Mouse (Mus musculus): ENCODE results near the gene A730061H03Rik. TPM values are rescaled to one million over a fixed set of nuclear protein-coding genes. Genes with fewer than 3 reads are reported as not detected.

Gene A730061H03Rik
- polyA plus RNA-seq, 1 experiment from 2014 or later: 0.74 TPM

GRCm38 (mm10) chr14:55561860-55562259 is 1.7 kb upstream of the A730061H03Rik start:
- H3K27ac ChIP-seq: no peak overlapping the region
- H3K4me1 ChIP-seq: peaks cover 17% of the 10 kb centered on the region
- H3K4me3 ChIP-seq: peak overlapping the region; percentile 70; the same call in 1 of the 2 replicates
- H3K4me2 ChIP-seq: peak overlapping the region; percentile 80
- H3K27me3 ChIP-seq: no peaks in the 10 kb centered on the region
- ATAC-seq (ENCODE audit: insufficient number of reproducible peaks, insufficient read depth, low FRiP score, low TSS enrichment, low read depth): no peak
- H3K36me3 ChIP-seq: peaks cover 36% of the 10 kb centered on the region
- H3K9me3 ChIP-seq: no peaks in the 10 kb centered on the region
- peak overlapping the region; percentile 75; the same call in 1 of the 2 replicates for H3K9ac ChIP-seq
- 72% methylated on average over 10 of the region's 10 CpGs for WGBS

- Histone ChIP-seq H3K4me3 (peak within 1 kb of the TSS; percentile 70), H3K27me3 (no peaks in the 10 kb centered on the region), H3K36me3 (peaks cover 16% of the 10 kb centered on the region), H3K9ac (peak within 1 kb of the TSS; percentile 88), H3K27ac (peak within 1 kb of the TSS; percentile 97), H3K4me2 (peak within 1 kb of the TSS; percentile 80), H3K9me3 (no peaks in the 10 kb centered on the region), H3K4me1 (peaks cover 18% of the 10 kb centered on the region)
- WGBS: under 1% methylated on average over 27 of the region's 27 CpGs
- peak; percentile 61 for ATAC-seq (ENCODE audit: insufficient number of reproducible peaks, insufficient read depth, low FRiP score, low TSS enrichment, low read depth)
Measured at GRCm38 (mm10) chr14:55559799-55560201, 406 bp downstream of the A730061H03Rik start, which contains the start of gene Dcaf11. Dcaf11 (plus strand) TSS chr14:55560006.

- peaks cover 18% of the 10 kb centered on the region for H3K4me1 ChIP-seq
- peak overlapping the region; percentile 80 for H3K4me2 ChIP-seq
- no peaks in the 10 kb centered on the region for H3K27me3 ChIP-seq
- no peak overlapping the region for H3K27ac ChIP-seq
- H3K4me3 ChIP-seq: peak overlapping the region; percentile 70
- H3K9me3 ChIP-seq: no peaks in the 10 kb centered on the region
- H3K9ac ChIP-seq: no peak overlapping the region
- ATAC-seq (ENCODE audit: insufficient number of reproducible peaks, insufficient read depth, low FRiP score, low TSS enrichment, low read depth): no peak
- 52% methylated on average over 6 of the region's 6 CpGs for WGBS
- peaks cover 7% of the 10 kb centered on the region for H3K36me3 ChIP-seq
Measured at GRCm38 (mm10) chr14:55558740-55559448, 1.3 kb downstream of the A730061H03Rik start.

GRCm38 (mm10) chr14:55557587-55557986 is 2.6 kb downstream of the A730061H03Rik start:
- no peak overlapping the region for H3K4me2 ChIP-seq
- no peak for ATAC-seq (ENCODE audit: insufficient number of reproducible peaks, insufficient read depth, low FRiP score, low TSS enrichment, low read depth)
- H3K9me3 ChIP-seq: no peaks in the 10 kb centered on the region
- no peak overlapping the region for H3K9ac ChIP-seq
- WGBS: 91% methylated on average over 3 of the region's 3 CpGs
- peaks cover 18% of the 10 kb centered on the region for H3K4me1 ChIP-seq
- H3K27me3 ChIP-seq: no peaks in the 10 kb centered on the region
- H3K27ac ChIP-seq: no peak overlapping the region
- no peaks in the 10 kb centered on the region for H3K36me3 ChIP-seq
- no peak overlapping the region for H3K4me3 ChIP-seq

- WGBS: 31% methylated on average over 5 of the region's 5 CpGs
- Histone ChIP-seq H3K4me1 (peaks cover 15% of the 10 kb centered on the region), H3K4me3 (no peak overlapping the region), H3K27me3 (no peaks in the 10 kb centered on the region), H3K27ac (no peak overlapping the region), H3K9ac (no peak overlapping the region), H3K9me3 (no peaks in the 10 kb centered on the region), H3K4me2 (no peak overlapping the region), H3K36me3 (no peaks in the 10 kb centered on the region)
- no peak for ATAC-seq (ENCODE audit: insufficient number of reproducible peaks, insufficient read depth, low FRiP score, low TSS enrichment, low read depth)
Measured at GRCm38 (mm10) chr14:55557003-55557402, 3.2 kb downstream of the A730061H03Rik start.

- Histone ChIP-seq H3K27me3 (no peaks in the 10 kb centered on the region), H3K36me3 (no peaks in the 10 kb centered on the region), H3K27ac (no peak overlapping the region), H3K9ac (no peak overlapping the region), H3K4me2 (no peak overlapping the region), H3K9me3 (no peaks in the 10 kb centered on the region), H3K4me3 (no peak overlapping the region), H3K4me1 (0 out of 2 replicates have a peak, but pooled peaks cover 5% of the 10 kb centered on the region)
- ATAC-seq (ENCODE audit: insufficient number of reproducible peaks, insufficient read depth, low FRiP score, low TSS enrichment, low read depth): no peak
- 85% methylated on average over 3 of the region's 3 CpGs for WGBS
Measured at GRCm38 (mm10) chr14:55555788-55556187, 4.4 kb downstream of the A730061H03Rik start.

GRCm38 (mm10) chr14:55554635-55555034 is 5.6 kb downstream of the A730061H03Rik start:
- no peak for ATAC-seq (ENCODE audit: insufficient number of reproducible peaks, insufficient read depth, low FRiP score, low TSS enrichment, low read depth)
- H3K4me2 ChIP-seq: no peak overlapping the region
- no peaks in the 10 kb centered on the region for H3K36me3 ChIP-seq
- H3K27ac ChIP-seq: no peak overlapping the region
- H3K9me3 ChIP-seq: no peaks in the 10 kb centered on the region
- no peak overlapping the region for H3K4me3 ChIP-seq
- H3K4me1 ChIP-seq: 0 out of 2 replicates have a peak, but pooled peaks cover 5% of the 10 kb centered on the region
- H3K27me3 ChIP-seq: no peaks in the 10 kb centered on the region
- no peak overlapping the region for H3K9ac ChIP-seq

GRCm38 (mm10) chr14:55551794-55552193 is 8.4 kb downstream of the A730061H03Rik start:
- no peak for ATAC-seq (ENCODE audit: insufficient number of reproducible peaks, insufficient read depth, low FRiP score, low TSS enrichment, low read depth)

GRCm38 (mm10) chr14:55551347-55551746 is 8.9 kb downstream of the A730061H03Rik start:
- Histone ChIP-seq H3K4me1 (no peaks in the 10 kb centered on the region), H3K9ac (no peak overlapping the region), H3K27ac (no peak overlapping the region), H3K27me3 (no peaks in the 10 kb centered on the region), H3K36me3 (peaks cover 28% of the 10 kb centered on the region), H3K9me3 (no peaks in the 10 kb centered on the region), H3K4me2 (no peak overlapping the region), H3K4me3 (no peak overlapping the region)
- ATAC-seq (ENCODE audit: insufficient number of reproducible peaks, insufficient read depth, low FRiP score, low TSS enrichment, low read depth): no peak
- WGBS: 71% methylated on average over 5 of the region's 5 CpGs

More at GRCm38 (mm10) chr14:55551794-55552193, 8.4 kb downstream of the A730061H03Rik start:
- H3K9ac ChIP-seq: no peak overlapping the region
- H3K4me2 ChIP-seq: no peak overlapping the region
- no peak overlapping the region for H3K27ac ChIP-seq
- 90% methylated on average over 8 of the region's 8 CpGs for WGBS
- H3K4me1 ChIP-seq: 0 out of 2 replicates have a peak, but pooled peaks cover under 1% of the 10 kb centered on the region
- H3K36me3 ChIP-seq: peaks cover 25% of the 10 kb centered on the region
- no peaks in the 10 kb centered on the region for H3K27me3 ChIP-seq
- no peaks in the 10 kb centered on the region for H3K9me3 ChIP-seq
- H3K4me3 ChIP-seq: no peak overlapping the region

- WGBS: 87% methylated on average over 6 of the region's 6 CpGs
- H3K4me2 ChIP-seq: no peak overlapping the region
- no peak overlapping the region for H3K4me3 ChIP-seq
- H3K27ac ChIP-seq: no peak overlapping the region
- H3K36me3 ChIP-seq: peaks cover 39% of the 10 kb centered on the region
- ATAC-seq (ENCODE audit: insufficient number of reproducible peaks, insufficient read depth, low FRiP score, low TSS enrichment, low read depth): no peak
- H3K9ac ChIP-seq: no peak overlapping the region
- no peaks in the 10 kb centered on the region for H3K9me3 ChIP-seq
- no peaks in the 10 kb centered on the region for H3K27me3 ChIP-seq
- H3K4me1 ChIP-seq: no peaks in the 10 kb centered on the region
Measured at GRCm38 (mm10) chr14:55550191-55550590, 10.0 kb downstream of the A730061H03Rik start.

- H3K4me3 ChIP-seq: no peak overlapping the region
- ATAC-seq (ENCODE audit: insufficient number of reproducible peaks, insufficient read depth, low FRiP score, low TSS enrichment, low read depth): no peak
- H3K27me3 ChIP-seq: no peaks in the 10 kb centered on the region
- H3K36me3 ChIP-seq: peaks cover 57% of the 10 kb centered on the region
- H3K9ac ChIP-seq: no peak overlapping the region
- no peak overlapping the region for H3K4me2 ChIP-seq
- 85% methylated on average over 9 of the region's 9 CpGs for WGBS
- no peaks in the 10 kb centered on the region for H3K9me3 ChIP-seq
- peaks cover 19% of the 10 kb centered on the region for H3K4me1 ChIP-seq
- H3K27ac ChIP-seq: no peak overlapping the region
Measured at GRCm38 (mm10) chr14:55544334-55544733, 15.9 kb downstream of the A730061H03Rik start.

- no peaks in the 10 kb centered on the region for H3K9me3 ChIP-seq
- H3K27ac ChIP-seq: no peak overlapping the region
- H3K4me3 ChIP-seq: no peak overlapping the region
- no peak overlapping the region for H3K9ac ChIP-seq
- H3K4me1 ChIP-seq: peaks cover 19% of the 10 kb centered on the region
- H3K4me2 ChIP-seq: no peak overlapping the region
- 0 out of 2 replicates have a peak, but pooled peaks cover 2% of the 10 kb centered on the region for H3K27me3 ChIP-seq
- ATAC-seq (ENCODE audit: insufficient number of reproducible peaks, insufficient read depth, low FRiP score, low TSS enrichment, low read depth): no peak
- 96% methylated on average over 12 of the region's 12 CpGs for WGBS
- peaks cover 38% of the 10 kb centered on the region for H3K36me3 ChIP-seq
Measured at GRCm38 (mm10) chr14:55542268-55542667, 17.9 kb downstream of the A730061H03Rik start.
